Mouse (Mus musculus): ENCODE results near the gene Ssbp4. TPM values are rescaled to one million over a fixed set of nuclear protein-coding genes. Genes with fewer than 3 reads are reported as not detected.
A peak's percentile ranks its signal among the peaks of the same experiment; 100 is the strongest.

Ssbp4 gene
- total RNA-seq, 2 experiments from 2014 or later, result 28.9 to 35.0 TPM

GRCm38 (mm10) chr8:70632346-70632892 is 23.7 kb upstream of the Ssbp4 start, which contains the start of gene Gdf15:
TSS of gene Gdf15 (minus strand) at chr8:70632456.
- intact Hi-C loops (cut with DNase I), result no loop called here
- no peak for DNase-seq

- intact Hi-C loops (cut with DNase I), result no loop called here
- DNase-seq, result peak in 1 of 2 experiments; percentile 41
These were observed 22.8 kb upstream of the Ssbp4 start for GRCm38 (mm10) chr8:70631436-70631835.

- intact Hi-C loops (cut with DNase I), result loop anchor here (1.0 kb wide), 2 partner anchors 23 to 70 kb away; no protein-coding TSS in a partner anchor
- DNase-seq, result peak; percentile 57 to 61
These were observed 22.1 kb upstream of the Ssbp4 start for GRCm38 (mm10) chr8:70630532-70631381.

DNA sequence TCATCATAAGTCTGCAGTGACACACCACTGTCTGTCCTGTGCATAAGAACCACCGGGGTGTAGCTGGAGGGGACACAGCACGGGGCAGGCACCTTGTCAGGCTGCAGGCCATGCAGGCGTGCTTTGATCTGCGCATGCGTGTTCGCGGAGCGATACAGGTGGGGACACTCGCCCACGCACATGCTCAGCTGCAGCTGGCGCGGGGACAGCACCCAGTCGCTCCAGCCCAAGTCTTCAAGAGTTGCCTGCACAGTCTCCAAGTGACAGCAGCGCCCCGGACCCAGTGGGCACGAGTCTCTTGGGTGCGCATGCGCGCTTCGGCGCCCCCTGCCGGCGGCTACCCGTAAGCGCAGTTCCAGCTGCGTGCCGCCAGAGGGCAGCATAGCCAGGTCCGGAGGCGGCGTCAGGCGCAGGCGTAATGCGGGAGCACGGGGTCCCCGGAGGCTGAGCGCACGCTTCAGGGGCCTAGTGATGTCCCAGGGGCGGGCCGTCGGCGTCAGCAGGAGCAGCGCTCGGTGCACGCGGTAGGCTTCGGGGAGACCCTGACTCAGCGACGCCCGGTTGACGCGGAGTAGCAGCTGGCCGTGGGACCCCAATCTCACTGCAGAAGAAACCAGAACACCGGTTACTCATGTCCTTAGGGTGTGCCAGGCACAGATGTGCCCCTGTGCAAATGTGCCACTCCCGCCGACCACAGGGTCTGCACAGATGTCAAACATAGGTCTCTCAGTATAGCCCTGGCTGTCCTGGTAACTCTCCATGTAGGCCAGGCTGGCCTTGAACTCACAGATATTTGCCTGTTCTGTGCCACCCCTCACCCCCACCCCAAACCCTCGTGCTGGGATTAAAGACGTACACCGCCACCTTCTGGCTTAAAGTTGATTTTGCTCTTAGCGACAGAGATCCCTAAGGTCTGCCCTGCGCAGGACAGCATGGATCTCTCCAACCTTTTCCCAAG is 21.2 kb upstream of the Ssbp4 start:
- intact Hi-C loops (cut with DNase I), result loop anchor here (1.0 to 2.0 kb wide), 3 partner anchors 17 to 70 kb away; no protein-coding TSS in a partner anchor
- DNase-seq, result peak; percentile 93 to 96

DNA sequence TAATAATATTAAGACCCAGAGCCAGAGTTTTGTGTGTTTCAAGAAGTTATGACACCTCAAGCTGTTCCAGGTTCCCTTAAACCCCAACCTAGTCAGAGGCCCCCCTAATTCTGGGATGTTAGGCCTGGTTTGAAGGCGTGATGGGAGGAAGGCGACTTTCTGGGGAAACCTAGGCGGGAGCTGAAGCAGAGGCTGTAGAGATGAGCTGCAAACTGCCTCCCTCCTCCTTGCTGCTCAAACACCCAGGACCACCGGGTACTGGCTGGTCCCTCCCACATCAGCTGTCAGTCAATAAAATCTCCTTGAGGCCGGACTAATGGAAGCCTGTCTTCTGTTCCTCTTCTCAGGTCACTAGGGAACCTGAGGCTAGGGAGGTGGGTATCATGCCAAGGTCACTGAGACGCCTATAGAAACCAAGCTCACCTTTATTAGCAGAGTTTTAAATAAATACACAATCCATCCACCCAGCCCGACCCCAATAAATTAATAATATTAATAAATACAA is 20.4 kb upstream of the Ssbp4 start:
- intact Hi-C loops (cut with DNase I), result loop anchor here (2.0 kb wide), 1 partner anchor 16 kb away; no protein-coding TSS in a partner anchor
- no peak for DNase-seq

DNA sequence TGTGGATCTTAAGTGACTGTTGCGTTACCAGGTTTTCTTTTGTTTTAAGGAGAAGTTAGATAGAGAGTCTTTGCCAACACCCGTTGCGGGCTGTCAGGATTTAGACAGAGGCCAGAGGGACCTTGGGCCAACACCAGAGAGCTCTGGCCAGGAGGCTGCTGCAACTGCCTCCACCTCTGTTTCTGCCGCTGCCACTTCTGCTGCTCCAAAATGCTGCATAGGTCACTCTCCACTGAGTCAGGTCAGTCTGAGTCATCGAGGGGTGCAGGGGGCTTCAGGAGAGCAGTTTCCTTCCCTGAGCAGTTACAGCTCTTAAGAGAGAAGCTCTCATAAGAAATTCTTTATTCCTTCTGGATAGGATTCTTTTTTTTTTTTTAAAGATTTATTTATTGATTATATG is 18.4 kb upstream of the Ssbp4 start:
- intact Hi-C loops (cut with DNase I), result no loop called here
- DNase-seq, result no peak

DNA sequence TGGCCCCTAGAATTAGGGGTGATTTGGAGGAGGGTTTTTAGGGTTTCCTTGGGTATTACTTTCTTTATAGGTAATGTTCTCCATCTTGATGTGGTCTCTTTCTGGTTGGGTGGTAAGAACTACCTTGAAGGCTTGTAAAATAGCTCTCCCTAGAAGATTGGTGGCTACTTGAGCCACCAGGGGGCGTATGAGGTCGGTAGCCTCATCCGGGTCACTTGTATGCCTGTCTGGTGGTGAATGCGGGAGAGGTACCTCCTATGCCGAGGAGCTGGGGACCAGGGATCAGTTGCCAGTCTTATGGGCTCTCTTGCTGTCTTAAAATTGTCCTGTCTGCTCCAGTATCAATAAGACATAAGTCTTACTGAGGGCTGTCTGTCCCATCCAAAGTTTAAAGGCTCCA is 16.4 kb upstream of the Ssbp4 start:
- DNase-seq, result peak; percentile 70 to 72

GRCm38 (mm10) chr8:70622220-70622619 is 13.5 kb upstream of the Ssbp4 start:
- DNase-seq, result no peak
- intact Hi-C loops (cut with DNase I), result no loop called here

More for the DNA sequence above, 16.4 kb upstream of the Ssbp4 start:
- intact Hi-C loops (cut with DNase I), result no loop called here

- peak in 1 of 2 experiments; percentile 64 for DNase-seq
- intact Hi-C loops (cut with DNase I), result no loop called here
These were observed 10.2 kb upstream of the Ssbp4 start for GRCm38 (mm10) chr8:70618888-70619334.

DNA sequence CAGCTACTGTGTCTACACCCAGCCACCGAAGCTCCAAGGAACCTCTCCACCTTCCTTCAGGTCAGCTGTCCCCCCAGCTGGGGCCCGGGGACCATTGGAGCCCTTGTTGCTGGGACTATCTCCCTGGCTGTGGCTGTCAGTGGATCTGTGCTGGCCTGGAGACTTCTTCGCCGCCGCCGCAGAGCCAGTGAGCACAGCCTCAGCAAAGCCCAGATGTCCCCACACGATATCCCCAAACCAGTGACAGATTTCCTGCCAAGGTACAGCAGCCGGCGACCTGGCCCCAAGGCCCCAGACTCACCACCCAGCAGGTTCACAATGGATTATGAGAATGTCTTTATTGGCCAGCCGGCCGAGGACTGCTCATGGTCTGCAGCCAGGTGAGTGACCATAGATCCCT is 9.3 kb upstream of the Ssbp4 start:
- DNase-seq, result no peak
- intact Hi-C loops (cut with DNase I), result no loop called here

DNA sequence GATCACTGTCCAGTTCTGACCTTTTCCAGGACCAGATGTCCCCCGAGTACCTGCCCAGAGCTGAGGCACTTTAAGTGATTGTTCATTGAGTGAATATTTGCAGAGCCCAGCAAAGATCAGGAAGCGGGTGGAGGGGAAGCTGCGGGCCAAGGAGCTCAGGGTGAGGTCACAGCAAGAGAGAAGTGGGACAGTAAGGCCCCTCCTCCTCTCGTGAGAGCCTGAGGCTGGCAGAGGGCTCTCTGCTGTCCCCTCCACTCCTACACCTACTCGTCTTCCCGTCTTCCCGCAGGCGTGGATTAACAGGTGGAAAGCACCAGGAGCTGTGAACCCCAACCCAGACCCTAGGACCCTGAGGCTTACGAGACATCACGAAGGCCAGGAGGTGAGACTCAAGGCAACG is 8.0 kb upstream of the Ssbp4 start:
- peak in 1 of 2 experiments; percentile 36 for DNase-seq
- intact Hi-C loops (cut with DNase I), result no loop called here

DNA sequence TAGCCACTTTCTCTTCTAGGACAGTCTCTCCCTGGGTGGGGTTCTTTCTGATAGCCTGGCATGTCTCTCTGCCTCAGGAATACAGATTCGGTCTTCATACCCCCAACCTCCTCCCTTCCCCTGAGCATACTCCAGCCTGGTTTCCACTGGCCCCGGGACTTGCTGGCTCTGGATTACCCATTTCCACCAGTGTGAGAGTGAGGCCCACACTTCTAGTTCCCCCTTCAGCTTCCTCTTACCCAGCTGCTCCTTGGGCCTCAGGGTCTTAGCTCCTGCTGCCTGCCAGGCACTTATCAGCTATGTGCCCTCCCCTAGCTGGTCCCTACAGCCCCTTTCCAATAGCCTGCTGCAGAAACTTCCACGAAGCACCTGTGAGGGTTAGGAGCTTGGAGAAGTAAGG is 7.2 kb upstream of the Ssbp4 start, which contains the start of gene Lrrc25:
Gene Lrrc25 (plus strand): TSS at position 262 of the 400 bp plus-strand sequence.
- no peak for DNase-seq
- intact Hi-C loops (cut with DNase I), result no loop called here

DNA sequence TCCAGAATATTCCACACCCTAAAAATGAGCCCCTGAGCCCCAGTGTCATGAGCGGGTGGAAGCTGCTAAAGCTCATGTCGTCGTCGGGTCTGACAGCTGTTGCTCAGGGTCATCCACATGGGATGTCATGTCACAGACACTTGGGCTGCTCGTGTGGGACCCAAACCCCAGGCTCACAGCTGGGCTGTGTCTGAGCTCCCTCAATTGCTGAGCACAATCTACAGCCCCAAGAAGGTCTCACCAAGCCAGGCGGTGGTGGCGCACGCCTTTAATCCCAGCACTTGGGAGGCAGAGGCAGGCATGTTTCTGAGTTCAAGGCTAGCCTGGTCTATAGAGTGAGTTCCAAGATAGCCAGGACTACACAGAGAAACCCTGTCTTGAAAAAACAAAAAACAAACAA is 6.6 kb upstream of the Ssbp4 start:
- no peak for DNase-seq
- intact Hi-C loops (cut with DNase I), result no loop called here

GRCm38 (mm10) chr8:70614469-70614868 is 5.8 kb upstream of the Ssbp4 start:
- intact Hi-C loops (cut with DNase I), result loop anchor here (5.0 kb wide), 2 partner anchors 38 to 138 kb away; partner anchors contain the start of gene Rab3a
- no peak for DNase-seq

GRCm38 (mm10) chr8:70613763-70614162 is 5.1 kb upstream of the Ssbp4 start:
- no peak for DNase-seq
- intact Hi-C loops (cut with DNase I), result loop anchor here (2.0 to 5.0 kb wide), 3 partner anchors 15 to 139 kb away; partner anchors contain the start of gene Rab3a

GRCm38 (mm10) chr8:70611849-70612248 is 3.2 kb upstream of the Ssbp4 start:
- intact Hi-C loops (cut with DNase I), result loop anchor here (1.0 to 5.0 kb wide), 5 partner anchors 17 to 140 kb away; partner anchors contain the start of genes Jund and Rab3a
- DNase-seq, result peak; percentile 94 to 96

GRCm38 (mm10) chr8:70610796-70611771 is 2.4 kb upstream of the Ssbp4 start:
- peak; percentile 91 to 95 for DNase-seq
- intact Hi-C loops (cut with DNase I), result loop anchor here (1.0 to 5.0 kb wide), 4 partner anchors 41 to 141 kb away; partner anchors contain the start of genes Jund and Rab3a
